Mouse (Mus musculus): Measurements from ENCODE around the gene Cplx2. TPM values are rescaled to one million over a fixed set of nuclear protein-coding genes. Genes with fewer than 3 reads are reported as not detected.

Gene Cplx2
- polyA plus RNA-seq (2015; fragmentation: Nextera tagmentation; extraction: Ambion mirVana) = 4.1 and 5.1 TPM in 2 replicates

DNA sequence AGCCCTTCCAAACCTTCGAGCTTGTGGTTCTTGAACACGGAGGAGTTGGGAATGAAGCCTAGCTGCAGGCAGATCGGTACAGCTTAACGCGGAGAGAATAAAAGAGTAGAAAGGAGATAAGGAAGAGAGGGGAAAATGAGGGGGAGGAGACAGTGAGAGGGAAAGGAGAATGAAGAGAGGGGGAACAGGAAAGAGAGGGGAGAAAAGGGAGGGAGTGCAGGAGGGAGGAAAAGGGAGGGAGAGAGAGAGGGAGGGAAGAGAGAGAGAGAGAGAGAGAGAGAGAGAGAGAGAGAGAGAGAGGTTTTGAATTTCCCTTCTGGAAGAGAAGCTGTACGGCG, at the start of gene Cplx2:
Gene Cplx2, plus strand, starts transcription at position 301 of the 338 bp plus-strand sequence.
- no peaks in the 10 kb centered on the region for H3K9me3 ChIP-seq (ENCODE audit: control insufficient read depth, low read length)
- H3K4me2 ChIP-seq (ENCODE audit: low read depth, low read length) = peak within 1 kb of the TSS; percentile 77
- 0 out of 2 replicates have a peak, but pooled peaks cover 7% of the 10 kb centered on the region for H3K27me3 ChIP-seq (replicated peaks; ENCODE audit: control insufficient read depth, insufficient read depth, low read length)
- H3K4me3 ChIP-seq (ENCODE audit: low read length) = peak within 1 kb of the TSS; percentile 42
- H3K36me3 ChIP-seq (ENCODE audit: control insufficient read depth, insufficient read depth, low read length) = no peaks in the 10 kb centered on the region
- ATAC-seq = no peak
- WGBS = 3% methylated on average over 7 of the region's 7 CpGs
- H3K4me1 ChIP-seq (ENCODE audit: control insufficient read depth, insufficient read depth, low read length) = peaks cover 20% of the 10 kb centered on the region
- no peak within 1 kb of the TSS for H3K9ac ChIP-seq (ENCODE audit: low read depth, low read length)
- H3K27ac ChIP-seq (ENCODE audit: low read length) = no peak within 1 kb of the TSS

DNA sequence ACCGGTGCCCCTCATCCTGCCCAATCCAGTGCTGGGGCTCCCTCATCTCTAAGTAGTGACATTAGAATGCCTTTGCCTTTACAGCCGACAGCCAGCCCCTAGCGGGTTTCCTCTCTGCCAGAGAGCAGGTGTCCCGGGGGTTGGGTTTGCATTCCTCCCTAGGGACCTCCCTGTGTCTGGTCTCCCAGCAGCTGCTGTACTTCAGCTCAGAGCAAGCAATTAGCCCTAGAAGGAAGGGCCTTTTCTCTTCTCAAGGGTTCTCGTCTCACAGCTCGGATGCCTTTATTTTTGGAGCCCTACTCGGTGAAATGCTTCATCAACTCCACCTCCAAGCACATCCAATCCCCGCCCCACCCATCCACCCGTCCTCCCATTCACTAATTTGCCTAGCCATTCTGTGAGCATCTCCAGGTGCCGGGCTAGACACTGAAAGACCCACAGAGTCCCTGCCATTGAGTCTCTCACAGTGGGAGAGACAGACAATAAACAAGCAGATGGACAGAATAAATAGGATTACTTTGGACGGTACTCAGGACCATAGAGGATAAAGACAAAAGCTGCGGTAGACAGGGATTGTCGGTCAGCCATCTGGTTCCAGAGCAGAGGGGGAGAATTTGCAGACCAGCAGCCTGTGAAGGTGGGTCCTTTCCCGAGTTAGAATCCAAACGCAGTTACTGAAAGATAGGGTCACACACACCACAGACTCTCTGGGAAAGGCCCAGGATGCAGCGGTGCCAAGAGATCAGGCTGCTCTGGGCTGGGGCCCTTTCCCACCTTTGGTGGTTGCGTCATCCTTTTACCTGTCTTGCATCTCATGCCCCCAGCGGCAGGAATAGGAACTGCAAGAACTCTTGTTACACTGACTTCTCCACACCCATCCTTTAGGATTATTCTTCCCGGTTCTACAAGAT, 48.5 kb upstream of the Cplx2 start:
- Histone ChIP-seq H3K4me3 (ENCODE audit: low read length) (no peak overlapping the region), H3K9me3 (ENCODE audit: control insufficient read depth, low read length) (no peaks in the 10 kb centered on the region), H3K27me3 (replicated peaks; ENCODE audit: control insufficient read depth, insufficient read depth, low read length) (no peaks in the 10 kb centered on the region), H3K4me1 (ENCODE audit: control insufficient read depth, insufficient read depth, low read length) (0 out of 2 replicates have a peak, but pooled peaks cover 3% of the 10 kb centered on the region), H3K36me3 (ENCODE audit: control insufficient read depth, insufficient read depth, low read length) (no peaks in the 10 kb centered on the region), H3K4me2 (ENCODE audit: low read depth, low read length) (no peak overlapping the region), H3K9ac (ENCODE audit: low read depth, low read length) (no peak overlapping the region), H3K27ac (ENCODE audit: low read length) (no peak overlapping the region)
- 35% methylated on average over 19 of the region's 19 CpGs for WGBS
- ATAC-seq = no peak

DNA sequence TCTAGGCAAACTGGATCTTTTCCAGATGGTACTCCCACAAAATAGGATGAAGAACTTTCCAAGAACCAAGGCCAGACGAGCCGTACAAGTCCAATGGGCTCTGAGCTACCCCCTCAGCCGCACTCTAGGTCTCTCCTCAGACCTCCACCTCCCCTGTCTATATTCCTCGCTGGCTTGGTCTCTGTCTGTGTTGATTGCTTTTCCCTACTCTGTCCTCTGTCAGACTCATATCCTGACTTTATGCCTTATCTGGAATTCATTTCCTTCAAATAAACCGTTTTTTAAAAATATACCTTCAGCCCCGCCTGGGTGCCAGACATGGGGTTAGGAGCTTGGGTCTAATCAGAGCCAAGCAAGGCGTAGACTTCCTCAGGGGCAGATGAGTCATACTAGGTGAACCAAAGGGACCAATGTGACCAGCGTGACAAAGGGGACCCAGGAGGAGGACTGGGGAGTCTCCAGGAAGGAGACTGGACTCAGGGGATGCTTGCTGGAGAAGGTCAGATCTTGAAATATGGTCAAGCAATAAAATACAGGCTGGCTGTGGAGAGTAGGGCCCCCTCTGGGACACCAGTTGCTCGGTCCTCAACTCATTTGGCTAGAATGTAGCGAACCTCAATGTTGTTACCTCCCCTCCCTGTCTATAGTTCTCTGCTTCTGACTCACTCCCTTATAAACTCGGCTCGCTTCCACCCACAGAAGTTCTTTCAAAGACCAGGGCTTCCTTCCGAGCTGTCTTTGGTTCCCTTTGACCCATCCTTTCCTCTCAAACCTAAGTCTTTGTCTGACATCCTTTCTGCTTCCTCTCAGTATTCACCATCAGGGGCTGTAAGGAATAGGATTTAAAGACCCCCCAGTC, 47.6 kb upstream of the Cplx2 start:
- Histone ChIP-seq H3K9ac (ENCODE audit: low read depth, low read length) (no peak overlapping the region), H3K27me3 (replicated peaks; ENCODE audit: control insufficient read depth, insufficient read depth, low read length) (no peaks in the 10 kb centered on the region), H3K36me3 (ENCODE audit: control insufficient read depth, insufficient read depth, low read length) (no peaks in the 10 kb centered on the region), H3K27ac (ENCODE audit: low read length) (no peak overlapping the region), H3K4me1 (ENCODE audit: control insufficient read depth, insufficient read depth, low read length) (0 out of 2 replicates have a peak, but pooled peaks cover 3% of the 10 kb centered on the region), H3K9me3 (ENCODE audit: control insufficient read depth, low read length) (no peaks in the 10 kb centered on the region), H3K4me3 (ENCODE audit: low read length) (no peak overlapping the region), H3K4me2 (ENCODE audit: low read depth, low read length) (no peak overlapping the region)
- WGBS = 78% methylated on average over 13 of the region's 13 CpGs
- no peak for ATAC-seq

DNA sequence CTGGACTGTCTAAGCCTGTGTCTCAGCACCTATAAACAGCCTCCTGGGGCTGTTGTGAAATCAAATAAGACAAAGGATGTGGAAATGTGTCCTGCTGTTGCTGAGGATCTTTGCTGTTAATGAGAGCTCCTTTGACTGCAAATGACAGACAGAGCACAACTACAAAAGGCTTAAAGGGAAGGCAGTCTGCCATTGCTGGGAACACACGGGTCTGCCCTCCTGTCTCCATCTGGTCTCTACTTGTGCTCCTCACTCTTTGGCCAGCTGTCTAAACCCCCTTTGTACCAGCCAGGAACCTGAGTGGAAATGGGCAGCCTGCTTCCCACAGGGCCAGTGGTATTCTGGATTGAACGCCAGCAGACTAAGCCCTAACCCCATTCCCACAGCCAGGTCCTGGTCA, 47.0 kb upstream of the Cplx2 start:
- WGBS = 75% methylated on average over 2 of the region's 2 CpGs

DNA sequence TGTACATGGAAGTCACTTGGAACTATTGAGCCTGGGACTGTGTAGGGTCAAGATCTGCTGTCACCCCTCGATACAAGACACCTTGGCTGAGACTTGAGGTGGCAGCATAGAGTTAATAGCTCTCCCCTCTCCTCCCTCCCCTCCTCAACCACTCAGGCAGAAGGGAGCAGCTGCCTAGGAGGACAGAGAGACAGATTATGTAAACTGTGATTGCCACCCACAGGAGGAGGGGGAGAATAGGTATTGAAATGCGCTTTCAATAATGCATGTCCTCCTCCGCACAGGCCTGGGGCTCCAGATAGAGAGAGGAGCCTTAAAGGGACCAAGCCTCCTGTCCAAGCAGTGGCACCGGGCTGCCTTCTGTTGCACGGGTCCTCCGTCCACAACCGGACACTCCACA, 45.3 kb upstream of the Cplx2 start:
- Histone ChIP-seq H3K27me3 (replicated peaks; ENCODE audit: control insufficient read depth, insufficient read depth, low read length) (no peaks in the 10 kb centered on the region), H3K4me2 (ENCODE audit: low read depth, low read length) (no peak overlapping the region), H3K36me3 (ENCODE audit: control insufficient read depth, insufficient read depth, low read length) (no peaks in the 10 kb centered on the region), H3K9ac (ENCODE audit: low read depth, low read length) (no peak overlapping the region), H3K9me3 (ENCODE audit: control insufficient read depth, low read length) (no peaks in the 10 kb centered on the region), H3K4me1 (ENCODE audit: control insufficient read depth, insufficient read depth, low read length) (0 out of 2 replicates have a peak, but pooled peaks cover 3% of the 10 kb centered on the region), H3K4me3 (ENCODE audit: low read length) (no peak overlapping the region), H3K27ac (ENCODE audit: low read length) (no peak overlapping the region)
- 57% methylated on average over 7 of the region's 7 CpGs for WGBS
- ATAC-seq = no peak

More for the DNA sequence above, 47.0 kb upstream of the Cplx2 start:
- Histone ChIP-seq H3K9me3 (ENCODE audit: control insufficient read depth, low read length) (no peaks in the 10 kb centered on the region), H3K4me2 (ENCODE audit: low read depth, low read length) (no peak overlapping the region), H3K27ac (ENCODE audit: low read length) (no peak overlapping the region), H3K27me3 (replicated peaks; ENCODE audit: control insufficient read depth, insufficient read depth, low read length) (no peaks in the 10 kb centered on the region), H3K4me3 (ENCODE audit: low read length) (no peak overlapping the region), H3K4me1 (ENCODE audit: control insufficient read depth, insufficient read depth, low read length) (0 out of 2 replicates have a peak, but pooled peaks cover 3% of the 10 kb centered on the region), H3K36me3 (ENCODE audit: control insufficient read depth, insufficient read depth, low read length) (no peaks in the 10 kb centered on the region), H3K9ac (ENCODE audit: low read depth, low read length) (no peak overlapping the region)
- ATAC-seq = no peak

DNA sequence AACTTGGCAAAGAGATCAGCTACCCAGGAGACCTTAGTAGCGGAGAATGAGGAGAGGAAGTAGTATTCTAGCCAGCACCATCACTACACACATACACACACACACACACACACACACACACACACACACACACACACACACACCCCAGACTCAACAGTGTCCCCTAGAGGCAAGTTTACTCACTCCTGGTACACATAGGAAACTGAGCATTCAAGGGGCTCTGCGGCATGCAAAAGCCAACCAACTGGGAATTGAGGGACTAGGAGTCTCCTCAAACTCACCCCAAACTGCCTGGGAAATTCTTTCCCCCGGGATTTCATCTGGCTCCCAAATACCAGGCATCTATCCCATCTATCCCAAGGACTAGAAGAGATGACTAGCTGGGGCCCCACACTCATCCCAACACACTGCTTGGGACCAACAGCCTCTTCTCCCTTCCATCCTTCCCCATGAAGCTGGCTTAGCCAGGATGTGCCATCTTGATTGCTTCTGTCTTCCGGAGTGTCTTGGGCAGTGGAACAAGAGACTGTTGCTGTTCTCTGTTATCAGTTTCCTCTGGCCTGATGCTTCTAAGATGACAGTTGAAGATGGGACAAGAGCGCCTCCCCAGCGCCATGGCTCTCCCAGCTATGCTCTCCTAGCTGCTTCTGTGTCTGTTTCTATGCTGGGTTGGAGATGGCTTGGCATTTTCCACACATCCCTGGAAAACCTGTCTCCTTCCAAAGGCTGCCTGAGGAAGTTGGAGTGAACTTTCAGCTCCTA, 44.3 kb upstream of the Cplx2 start:
- WGBS = 92% methylated on average over 6 of the region's 6 CpGs
- Histone ChIP-seq H3K4me3 (ENCODE audit: low read length) (no peak overlapping the region), H3K27ac (ENCODE audit: low read length) (no peak overlapping the region)

DNA sequence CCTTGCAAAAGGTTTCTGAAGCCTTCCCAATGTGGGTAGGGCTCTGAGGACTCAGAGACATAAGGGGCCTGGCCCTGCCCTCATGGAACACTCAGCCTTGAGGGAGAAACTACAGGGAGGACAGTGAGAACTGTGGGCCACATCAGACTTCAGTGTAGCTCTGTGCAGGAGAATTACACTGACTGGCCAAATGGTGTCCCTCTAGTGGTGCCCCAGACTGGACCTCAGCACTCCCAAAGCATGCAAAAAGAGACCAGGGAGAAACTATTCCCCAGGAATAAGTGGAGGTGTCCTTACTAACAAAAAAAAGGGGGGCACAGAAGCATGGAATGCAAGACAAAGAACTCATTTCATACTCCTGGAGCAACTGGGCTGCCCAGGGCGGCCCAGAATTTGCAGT, 43.1 kb upstream of the Cplx2 start:
- Histone ChIP-seq H3K4me1 (ENCODE audit: control insufficient read depth, insufficient read depth, low read length) (peaks cover 15% of the 10 kb centered on the region), H3K9ac (ENCODE audit: low read depth, low read length) (no peak overlapping the region), H3K36me3 (ENCODE audit: control insufficient read depth, insufficient read depth, low read length) (no peaks in the 10 kb centered on the region), H3K4me2 (ENCODE audit: low read depth, low read length) (no peak overlapping the region), H3K27me3 (replicated peaks; ENCODE audit: control insufficient read depth, insufficient read depth, low read length) (no peaks in the 10 kb centered on the region), H3K4me3 (ENCODE audit: low read length) (no peak overlapping the region), H3K9me3 (ENCODE audit: control insufficient read depth, low read length) (no peaks in the 10 kb centered on the region), H3K27ac (ENCODE audit: low read length) (no peak overlapping the region)
- ATAC-seq = no peak
- 82% methylated on average over 1 of the region's 1 CpGs for WGBS

More for the DNA sequence above, 44.3 kb upstream of the Cplx2 start:
- no peak overlapping the region for H3K9ac ChIP-seq (ENCODE audit: low read depth, low read length)
- H3K4me1 ChIP-seq (ENCODE audit: control insufficient read depth, insufficient read depth, low read length) = peaks cover 9% of the 10 kb centered on the region
- ATAC-seq = no peak
- H3K9me3 ChIP-seq (ENCODE audit: control insufficient read depth, low read length) = no peaks in the 10 kb centered on the region
- no peaks in the 10 kb centered on the region for H3K27me3 ChIP-seq (replicated peaks; ENCODE audit: control insufficient read depth, insufficient read depth, low read length)
- no peak overlapping the region for H3K4me2 ChIP-seq (ENCODE audit: low read depth, low read length)
- H3K36me3 ChIP-seq (ENCODE audit: control insufficient read depth, insufficient read depth, low read length) = no peaks in the 10 kb centered on the region

DNA sequence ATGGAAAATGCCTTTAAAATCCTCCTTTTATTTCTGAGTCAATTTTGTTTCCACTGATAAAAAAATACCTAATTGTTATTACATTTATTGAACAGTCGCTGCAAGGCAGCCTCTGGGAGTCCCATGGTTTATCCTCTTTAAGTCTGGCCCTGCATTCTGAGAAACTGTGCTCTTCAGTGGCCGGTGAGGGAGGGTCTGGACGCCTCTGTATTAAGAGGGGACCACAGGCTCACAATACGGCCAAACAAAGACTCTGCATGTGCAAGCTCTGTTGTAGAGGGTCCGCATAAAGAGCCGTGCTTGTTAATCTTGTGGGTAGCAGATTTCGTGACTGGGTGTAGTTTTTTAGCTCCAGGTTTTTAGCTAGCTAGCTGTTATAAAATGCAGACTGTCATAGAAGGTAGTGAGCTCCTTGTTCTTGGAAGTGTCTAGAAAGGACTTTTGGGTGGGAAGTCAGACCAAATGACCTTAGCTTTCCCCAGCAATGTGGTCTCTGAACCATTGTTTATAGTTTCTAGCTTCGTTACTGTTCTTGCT, 42.1 kb upstream of the Cplx2 start:
- Histone ChIP-seq H3K9ac (ENCODE audit: low read depth, low read length) (no peak overlapping the region), H3K4me3 (ENCODE audit: low read length) (no peak overlapping the region), H3K36me3 (ENCODE audit: control insufficient read depth, insufficient read depth, low read length) (no peaks in the 10 kb centered on the region), H3K27ac (ENCODE audit: low read length) (no peak overlapping the region), H3K9me3 (ENCODE audit: control insufficient read depth, low read length) (no peaks in the 10 kb centered on the region), H3K4me2 (ENCODE audit: low read depth, low read length) (no peak overlapping the region), H3K27me3 (replicated peaks; ENCODE audit: control insufficient read depth, insufficient read depth, low read length) (no peaks in the 10 kb centered on the region), H3K4me1 (ENCODE audit: control insufficient read depth, insufficient read depth, low read length) (peaks cover 15% of the 10 kb centered on the region)
- 50% methylated on average over 8 of the region's 8 CpGs for WGBS
- no peak for ATAC-seq

Measured in intestine, embryonic 16.5 days (tissue).